Mouse (Mus musculus) cerebellum, adult 9-10 months (tissue): ENCODE data around the gene Gtf2h4.

ENCODE experiments used
- DNase-seq: peaks from one replicate; pipeline ENCODE4 v3.0.0; 2022

The Gtf2h4 gene

GRCm38 (mm10) chr17:35635699-35636111 is 37.8 kb downstream of the Gtf2h4 start:
- DNase-seq: peak; percentile 88

- no peak for DNase-seq
These were observed 38.3 kb downstream of the Gtf2h4 start for GRCm38 (mm10) chr17:35635202-35635601.

- DNase-seq: no peak
These were observed 39.5 kb downstream of the Gtf2h4 start for GRCm38 (mm10) chr17:35633992-35634391.

- DNase-seq: no peak
These were observed 47.0 kb downstream of the Gtf2h4 start, which contains the start of gene Gm9573 for GRCm38 (mm10) chr17:35626537-35626936. Gene Gm9573, minus strand, starts transcription at chr17:35626637.
